Mouse (Mus musculus) heart, adult 2 months (tissue): ENCODE measurements around the gene Gm44965.

ENCODE experiments used
- CTCF ChIP-seq: fragments of 200-600 bp; IDR thresholded peaks from 2 replicates; pipeline ENCODE4 v1.8.1; 2022; ENCODE audit warnings: antibody characterized with exemption, mild to moderate bottlenecking, moderate library complexity
- EP300 ChIP-seq: fragments of 200-500 bp; IDR thresholded peaks from 2 replicates; pipeline ENCODE4 v1.6.1; 2011; ENCODE audit warnings: low read depth, low read length, control low read depth; ENCODE audit not compliant: insufficient read depth
- POLR2A ChIP-seq: fragments of 200-500 bp; IDR thresholded peaks from 2 replicates; pipeline ENCODE4 v1.6.1; 2011; ENCODE audit warnings: mild to moderate bottlenecking, low read depth, low read length, control low read depth; ENCODE audit not compliant: insufficient read depth

- TF ChIP-seq POLR2A (no peak), CTCF (no peak), EP300 (no peak)
Measured at GRCm38 (mm10) chr6:48641391-48641790, 47.6 kb downstream of the Gm44965 start.
